Mouse (Mus musculus): ENCODE data around the gene Arhgap9. TPM values are rescaled to one million over a fixed set of nuclear protein-coding genes. Genes with fewer than 3 reads are reported as not detected.
"Not testable (repeated sequence)": the region's sequence is repeated elsewhere in the genome, so short reads cannot be mapped to it uniquely, and the experiment has no call there.

Gene Arhgap9
- polyA plus RNA-seq, 1 experiment from 2014 or later: 3.9 TPM

DNA sequence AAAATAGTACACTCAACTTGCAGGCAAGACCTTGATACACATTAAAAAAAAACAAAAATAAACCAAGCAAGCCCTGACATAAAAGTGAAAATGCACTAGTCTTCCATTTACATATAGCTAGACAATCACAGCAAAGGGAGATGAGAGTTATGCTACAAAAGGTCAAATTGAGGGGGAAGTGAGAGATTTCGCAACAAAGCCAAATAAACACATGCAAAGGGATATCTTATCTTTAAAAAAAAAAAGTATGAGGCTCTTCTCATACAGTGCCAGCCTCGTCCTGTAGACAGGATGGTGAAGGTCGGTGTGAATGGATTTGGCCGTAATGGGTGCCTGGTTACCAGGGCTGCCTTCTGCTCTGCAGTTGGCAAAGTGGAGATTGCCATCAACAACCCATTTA, 8.9 kb upstream of the Arhgap9 start:
- Histone ChIP-seq H3K36me3 (ENCODE audit: control insufficient read depth, insufficient read depth, low read length) (peaks cover 12% of the 10 kb centered on the region), H3K4me1 (ENCODE audit: control insufficient read depth, insufficient read depth, low read length) (peaks cover 7% of the 10 kb centered on the region; the same call in 1 of the 2 replicates), H3K4me2 (replicated peaks; ENCODE audit: low read depth, low read length) (no peak overlapping the region), H3K4me3 (ENCODE audit: low read depth, low read length) (no peak overlapping the region), H3K9ac (replicated peaks; ENCODE audit: low read depth, low read length) (no peak overlapping the region), H3K9me3 (ENCODE audit: control insufficient read depth, low read depth, low read length) (no peaks in the 10 kb centered on the region), H3K27me3 (ENCODE audit: control insufficient read depth, insufficient read depth, low read length) (no peaks in the 10 kb centered on the region), H3K27ac (ENCODE audit: low read length) (no peak overlapping the region)
- no peak for ATAC-seq (ENCODE audit: insufficient number of reproducible peaks, insufficient read depth, low FRiP score, low read depth)
- WGBS: 72% methylated on average over 4 of the region's 4 CpGs

DNA sequence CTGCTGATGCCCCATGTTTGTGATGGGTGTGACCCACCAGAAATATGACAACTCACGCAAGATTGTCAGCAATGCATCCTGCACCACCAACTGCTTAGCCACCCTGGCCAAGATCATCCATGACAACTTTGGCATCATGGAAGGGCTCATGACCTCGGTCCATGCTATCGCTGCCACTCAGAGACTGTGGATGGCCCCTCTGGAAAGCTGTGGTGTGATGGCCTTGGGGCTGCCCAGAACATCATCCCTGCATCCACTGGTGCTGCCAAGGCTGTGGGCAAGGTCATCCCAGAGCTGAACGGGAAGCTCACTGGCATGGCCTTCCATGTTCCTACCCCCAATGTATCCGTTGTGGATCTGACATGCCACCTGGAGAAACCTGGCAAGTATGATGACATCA, 8.2 kb upstream of the Arhgap9 start:
- H3K4me3 ChIP-seq (ENCODE audit: low read depth, low read length); H3K36me3 ChIP-seq (ENCODE audit: control insufficient read depth, insufficient read depth, low read length); H3K9me3 ChIP-seq (ENCODE audit: control insufficient read depth, low read depth, low read length); H3K27ac ChIP-seq (ENCODE audit: low read length); H3K9ac ChIP-seq (replicated peaks; ENCODE audit: low read depth, low read length); H3K4me2 ChIP-seq (replicated peaks; ENCODE audit: low read depth, low read length); H3K27me3 ChIP-seq (ENCODE audit: control insufficient read depth, insufficient read depth, low read length); H3K4me1 ChIP-seq (ENCODE audit: control insufficient read depth, insufficient read depth, low read length); ATAC-seq (ENCODE audit: insufficient number of reproducible peaks, insufficient read depth, low FRiP score, low read depth): not testable (repeated sequence)
- WGBS: 91% methylated on average over 5 of the region's 5 CpGs

DNA sequence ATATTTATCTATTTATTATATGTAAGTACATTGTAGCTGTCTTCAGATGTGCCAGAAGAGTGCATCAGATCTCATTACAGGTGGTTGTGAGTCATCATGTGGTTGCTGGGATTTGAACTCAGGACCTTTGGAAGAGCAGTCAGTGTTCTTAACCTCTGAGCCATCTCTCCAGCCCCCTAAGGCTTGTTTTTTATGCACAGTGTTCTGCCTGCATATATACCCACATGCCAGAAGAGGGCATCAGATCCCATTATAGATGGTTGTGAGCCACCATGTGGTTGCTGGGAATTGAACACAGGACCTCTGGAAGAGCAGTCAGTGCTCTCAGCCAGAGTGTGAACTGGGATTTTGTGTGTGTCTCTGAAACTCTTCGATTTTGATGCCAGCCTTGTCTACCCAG, 6.8 kb upstream of the Arhgap9 start:
- not testable (repeated sequence) for H3K27ac ChIP-seq (ENCODE audit: low read length); H3K27me3 ChIP-seq (ENCODE audit: control insufficient read depth, insufficient read depth, low read length); H3K4me1 ChIP-seq (ENCODE audit: control insufficient read depth, insufficient read depth, low read length); H3K4me3 ChIP-seq (ENCODE audit: low read depth, low read length); H3K36me3 ChIP-seq (ENCODE audit: control insufficient read depth, insufficient read depth, low read length); ATAC-seq (ENCODE audit: insufficient number of reproducible peaks, insufficient read depth, low FRiP score, low read depth); H3K9ac ChIP-seq (replicated peaks; ENCODE audit: low read depth, low read length); H3K9me3 ChIP-seq (ENCODE audit: control insufficient read depth, low read depth, low read length); H3K4me2 ChIP-seq (replicated peaks; ENCODE audit: low read depth, low read length)
- WGBS: 85% methylated on average over 1 of the region's 1 CpGs

DNA sequence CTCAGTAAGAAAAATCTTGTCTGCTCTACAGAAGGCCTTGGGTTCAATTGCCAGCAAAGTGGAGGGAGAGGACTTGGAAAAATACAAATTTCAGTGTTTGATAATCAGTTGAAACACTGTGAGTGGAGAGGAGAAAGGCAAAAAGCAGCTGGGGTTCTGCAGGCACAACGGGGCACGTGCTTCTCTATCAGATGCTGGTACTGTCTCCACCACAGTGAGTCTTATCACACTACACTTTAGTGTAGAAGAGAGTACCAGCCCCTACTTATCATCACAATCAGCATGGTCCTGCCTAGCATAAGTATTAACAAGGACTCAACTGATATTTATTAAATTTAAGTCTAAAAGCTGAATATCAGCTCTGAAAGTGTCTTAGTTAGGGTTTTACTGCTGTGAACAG, 4.5 kb upstream of the Arhgap9 start:
- H3K27me3 ChIP-seq (ENCODE audit: control insufficient read depth, insufficient read depth, low read length): no peaks in the 10 kb centered on the region
- no peak for ATAC-seq (ENCODE audit: insufficient number of reproducible peaks, insufficient read depth, low FRiP score, low read depth)

DNA sequence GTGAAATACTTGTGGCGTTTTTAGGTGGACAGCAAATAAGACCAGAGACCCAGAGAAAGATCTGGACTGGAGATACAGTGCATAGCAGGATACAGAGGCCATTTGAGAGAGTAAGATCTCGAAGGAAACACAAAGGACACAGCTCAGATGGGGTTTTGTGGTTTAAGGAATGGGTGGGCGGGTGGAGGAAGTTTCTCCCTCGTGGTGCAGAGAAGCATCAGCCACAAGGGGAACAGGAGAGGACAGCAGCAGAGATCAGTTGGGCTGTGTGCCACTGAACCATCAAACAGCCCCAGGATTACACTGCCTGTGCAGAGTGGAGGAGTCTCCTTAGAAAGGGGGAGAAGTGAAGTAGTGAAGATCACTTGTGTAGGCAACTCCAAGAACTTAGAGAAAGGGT, 3.8 kb upstream of the Arhgap9 start:
- WGBS: 36% methylated on average over 4 of the region's 4 CpGs
- H3K9ac ChIP-seq (replicated peaks; ENCODE audit: low read depth, low read length): no peak overlapping the region
- H3K4me1 ChIP-seq (ENCODE audit: control insufficient read depth, insufficient read depth, low read length): no peaks in the 10 kb centered on the region
- no peaks in the 10 kb centered on the region for H3K36me3 ChIP-seq (ENCODE audit: control insufficient read depth, insufficient read depth, low read length)
- no peaks in the 10 kb centered on the region for H3K9me3 ChIP-seq (ENCODE audit: control insufficient read depth, low read depth, low read length)
- ATAC-seq (ENCODE audit: insufficient number of reproducible peaks, insufficient read depth, low FRiP score, low read depth): no peak
- H3K4me3 ChIP-seq (ENCODE audit: low read depth, low read length): no peak overlapping the region
- no peaks in the 10 kb centered on the region for H3K27me3 ChIP-seq (ENCODE audit: control insufficient read depth, insufficient read depth, low read length)
- no peak overlapping the region for H3K27ac ChIP-seq (ENCODE audit: low read length)
- no peak overlapping the region for H3K4me2 ChIP-seq (replicated peaks; ENCODE audit: low read depth, low read length)

More for the DNA sequence above, 4.5 kb upstream of the Arhgap9 start:
- WGBS: 76% methylated on average over 2 of the region's 2 CpGs
- no peak overlapping the region for H3K9ac ChIP-seq (replicated peaks; ENCODE audit: low read depth, low read length)
- no peak overlapping the region for H3K27ac ChIP-seq (ENCODE audit: low read length)
- no peaks in the 10 kb centered on the region for H3K36me3 ChIP-seq (ENCODE audit: control insufficient read depth, insufficient read depth, low read length)
- H3K4me2 ChIP-seq (replicated peaks; ENCODE audit: low read depth, low read length): no peak overlapping the region
- no peak overlapping the region for H3K4me3 ChIP-seq (ENCODE audit: low read depth, low read length)
- H3K4me1 ChIP-seq (ENCODE audit: control insufficient read depth, insufficient read depth, low read length): no peaks in the 10 kb centered on the region
- H3K9me3 ChIP-seq (ENCODE audit: control insufficient read depth, low read depth, low read length): no peaks in the 10 kb centered on the region

DNA sequence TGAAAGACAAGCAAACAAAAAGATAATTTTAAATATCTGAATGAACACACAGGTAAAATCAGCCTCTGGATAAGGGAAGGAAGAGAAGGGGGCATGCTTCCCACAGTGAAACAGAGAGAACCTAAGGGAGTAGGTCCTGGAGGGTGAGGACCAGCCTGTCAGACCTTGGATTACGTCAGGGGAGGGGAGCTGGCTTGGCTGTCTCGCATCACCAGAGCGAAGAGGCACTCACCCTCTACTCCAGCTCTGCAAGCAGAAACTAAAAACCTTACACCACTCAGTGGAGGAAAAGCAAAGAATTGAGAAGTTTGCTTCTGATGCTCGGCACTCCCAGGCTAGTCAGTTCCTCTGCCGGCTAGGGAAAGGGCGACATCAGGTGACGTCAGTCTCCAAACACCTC, 1.8 kb upstream of the Arhgap9 start:
- Histone ChIP-seq H3K27ac (ENCODE audit: low read length) (no peak overlapping the region), H3K9me3 (ENCODE audit: control insufficient read depth, low read depth, low read length) (no peaks in the 10 kb centered on the region), H3K36me3 (ENCODE audit: control insufficient read depth, insufficient read depth, low read length) (no peaks in the 10 kb centered on the region), H3K4me2 (replicated peaks; ENCODE audit: low read depth, low read length) (no peak overlapping the region), H3K9ac (replicated peaks; ENCODE audit: low read depth, low read length) (no peak overlapping the region), H3K4me1 (ENCODE audit: control insufficient read depth, insufficient read depth, low read length) (no peaks in the 10 kb centered on the region), H3K4me3 (ENCODE audit: low read depth, low read length) (no peak overlapping the region), H3K27me3 (ENCODE audit: control insufficient read depth, insufficient read depth, low read length) (0 out of 2 replicates have a peak, but pooled peaks cover 2% of the 10 kb centered on the region)
- 73% methylated on average over 7 of the region's 7 CpGs for WGBS
- ATAC-seq (ENCODE audit: insufficient number of reproducible peaks, insufficient read depth, low FRiP score, low read depth): no peak

DNA sequence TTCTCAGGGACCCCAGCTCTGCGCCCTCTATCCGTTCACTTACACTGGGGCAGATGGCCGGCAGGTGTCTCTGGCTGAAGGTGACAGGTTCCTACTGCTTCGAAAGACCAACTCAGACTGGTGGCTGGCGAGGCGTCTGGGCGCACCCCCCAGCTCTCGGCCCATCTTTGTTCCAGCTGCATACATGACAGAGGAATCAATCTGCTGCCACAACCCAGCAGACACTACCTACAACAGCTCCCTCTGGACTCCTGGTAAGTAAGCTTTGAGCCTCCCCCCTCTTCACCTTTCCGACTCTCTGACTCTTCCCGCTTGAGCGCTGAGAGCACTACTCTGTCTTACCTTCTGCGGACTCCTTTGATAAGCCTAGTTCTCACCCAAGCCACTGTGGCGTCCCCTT, 414 bp downstream of the Arhgap9 start:
- Histone ChIP-seq H3K9ac (replicated peaks; ENCODE audit: low read depth, low read length) (no peak overlapping the region), H3K4me1 (ENCODE audit: control insufficient read depth, insufficient read depth, low read length) (peaks cover 14% of the 10 kb centered on the region; the same call in 1 of the 2 replicates), H3K27ac (ENCODE audit: low read length) (no peak overlapping the region), H3K27me3 (ENCODE audit: control insufficient read depth, insufficient read depth, low read length) (0 out of 2 replicates have a peak, but pooled peaks cover 12% of the 10 kb centered on the region), H3K4me2 (replicated peaks; ENCODE audit: low read depth, low read length) (no peak overlapping the region), H3K9me3 (ENCODE audit: control insufficient read depth, low read depth, low read length) (0 out of 2 replicates have a peak, but pooled peaks cover 2% of the 10 kb centered on the region), H3K36me3 (ENCODE audit: control insufficient read depth, insufficient read depth, low read length) (no peaks in the 10 kb centered on the region), H3K4me3 (ENCODE audit: low read depth, low read length) (no peak overlapping the region)
- ATAC-seq (ENCODE audit: insufficient number of reproducible peaks, insufficient read depth, low FRiP score, low read depth): no peak
- WGBS: 55% methylated on average over 13 of the region's 13 CpGs

DNA sequence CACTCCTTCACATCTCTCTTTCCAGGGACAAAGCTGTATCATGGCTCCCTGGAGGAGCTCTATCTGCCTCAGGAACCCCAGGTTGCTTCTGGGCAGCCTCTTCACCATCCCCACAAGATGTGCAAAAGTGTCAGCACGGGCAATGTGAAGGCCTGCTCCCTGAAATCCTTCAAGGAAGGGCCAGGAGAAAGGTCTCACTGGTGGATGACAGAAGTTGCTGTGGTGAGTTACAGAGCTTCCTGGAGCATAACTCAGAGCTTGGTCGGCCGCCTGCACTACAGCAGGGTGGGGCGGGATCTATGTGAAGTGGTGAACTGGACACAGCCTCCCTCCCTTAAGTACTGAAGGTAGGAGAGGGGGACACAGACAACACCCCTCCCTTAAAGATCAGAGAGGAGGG, 905 bp downstream of the Arhgap9 start:
- Histone ChIP-seq H3K27ac (ENCODE audit: low read length) (no peak overlapping the region), H3K27me3 (ENCODE audit: control insufficient read depth, insufficient read depth, low read length) (0 out of 2 replicates have a peak, but pooled peaks cover 17% of the 10 kb centered on the region), H3K9me3 (ENCODE audit: control insufficient read depth, low read depth, low read length) (0 out of 2 replicates have a peak, but pooled peaks cover 3% of the 10 kb centered on the region), H3K9ac (replicated peaks; ENCODE audit: low read depth, low read length) (no peak overlapping the region), H3K4me3 (ENCODE audit: low read depth, low read length) (no peak overlapping the region), H3K36me3 (ENCODE audit: control insufficient read depth, insufficient read depth, low read length) (no peaks in the 10 kb centered on the region), H3K4me1 (ENCODE audit: control insufficient read depth, insufficient read depth, low read length) (peaks cover 14% of the 10 kb centered on the region; the same call in 1 of the 2 replicates), H3K4me2 (replicated peaks; ENCODE audit: low read depth, low read length) (no peak overlapping the region)
- ATAC-seq (ENCODE audit: insufficient number of reproducible peaks, insufficient read depth, low FRiP score, low read depth): no peak
- WGBS: 71% methylated on average over 4 of the region's 4 CpGs
